Mouse (Mus musculus) midbrain, embryonic 15.5 days (tissue): Measurements from ENCODE around the gene Ssrp1. TPM values are rescaled to one million over a fixed set of nuclear protein-coding genes. Genes with fewer than 3 reads are reported as not detected.

Source experiments
- ATAC-seq: fragments of 200-750 bp; cut with Nextera tagmentation; replicated peaks from 2 replicates; pipeline ENCODE4 v1.8.0; 2017; ENCODE audit warnings: moderate TSS enrichment
- H3K27ac ChIP-seq: fragments of 300-500 bp; sonication (generic); 2 replicates; pipeline ENCODE4 v1.5.1; 2015; ENCODE audit warnings: mild to moderate bottlenecking, inconsistent platforms
- H3K27me3 ChIP-seq: fragments of 300-500 bp; sonication (generic); replicated peaks from 2 replicates; pipeline ENCODE4 v1.6.1; 2015; ENCODE audit warnings: inconsistent platforms
- H3K36me3 ChIP-seq: fragments of 300-500 bp; sonication (generic); replicated peaks from 2 replicates; pipeline ENCODE4 v1.6.1; 2015; ENCODE audit warnings: inconsistent platforms
- H3K4me1 ChIP-seq: fragments of 300-500 bp; sonication (generic); 2 replicates; pipeline ENCODE4 v1.6.1; 2015; ENCODE audit warnings: inconsistent platforms
- H3K4me2 ChIP-seq: fragments of 300-500 bp; sonication (generic); 2 replicates; pipeline ENCODE4 v1.6.1; 2015; ENCODE audit warnings: inconsistent platforms, mild to moderate bottlenecking, moderate library complexity
- H3K4me3 ChIP-seq: fragments of 300-500 bp; sonication (generic); 2 replicates; pipeline ENCODE4 v1.5.1; 2015; ENCODE audit warnings: mild to moderate bottlenecking, inconsistent platforms
- H3K9ac ChIP-seq: fragments of 300-500 bp; sonication (generic); 2 replicates; pipeline ENCODE4 v1.6.1; 2015; ENCODE audit warnings: mild to moderate bottlenecking, inconsistent platforms
- H3K9me3 ChIP-seq: fragments of 300-500 bp; sonication (generic); 2 replicates; pipeline ENCODE4 v1.6.1; 2016; ENCODE audit warnings: inconsistent platforms
- WGBS: fragments of 180-500 bp; shearing (Covaris S2); methylation state at CpG from one replicate; pipeline ENCODE4 v1.1.7; 2015; ENCODE audit warnings: mixed read lengths; 5-methylcytosine and 5-hydroxymethylcytosine counted together
- polyA plus RNA-seq: library from polyadenylated mRNA; unstranded; fragments of >200 nt; fragmentation: Nextera tagmentation; extraction: Ambion mirVana; gene quantifications from 2 replicates; pipeline ENCODE4 v1.2.1, GENCODE M21; 2015

Gene Ssrp1
- 180 and 191 TPM in 2 replicates for polyA plus RNA-seq

GRCm38 (mm10) chr2:85037047-85038026 lies at the start of gene Ssrp1, which contains the start of gene P2rx3:
Gene Ssrp1 (plus strand): TSS chr2:85037234.
Gene P2rx3 (minus strand): TSS chr2:85037462.
- peak within 1 kb of the TSS; percentile 54 for H3K4me3 ChIP-seq
- H3K27ac ChIP-seq = peak within 1 kb of the TSS; percentile 69
- H3K27me3 ChIP-seq = no peaks in the 10 kb centered on the region
- peak; percentile 98 for ATAC-seq
- H3K4me2 ChIP-seq = peak within 1 kb of the TSS; percentile 75
- H3K9me3 ChIP-seq = no peaks in the 10 kb centered on the region
- WGBS = under 1% methylated on average over 66 of the region's 66 CpGs
- H3K36me3 ChIP-seq = peaks cover 25% of the 10 kb centered on the region
- H3K9ac ChIP-seq = peak within 1 kb of the TSS; percentile 72
- peaks cover 17% of the 10 kb centered on the region for H3K4me1 ChIP-seq

- no peaks in the 10 kb centered on the region for H3K9me3 ChIP-seq
- no peak for ATAC-seq
- no peaks in the 10 kb centered on the region for H3K36me3 ChIP-seq
- no peak within 1 kb of the TSS for H3K4me2 ChIP-seq
- no peak within 1 kb of the TSS for H3K27ac ChIP-seq
- no peak within 1 kb of the TSS for H3K9ac ChIP-seq
- WGBS = 80% methylated on average over 1 of the region's 1 CpGs
- H3K4me3 ChIP-seq = no peak within 1 kb of the TSS
- H3K27me3 ChIP-seq = no peaks in the 10 kb centered on the region
- no peaks in the 10 kb centered on the region for H3K4me1 ChIP-seq
These were observed 49.1 kb upstream of the Ssrp1 start, which contains the start of gene Prg3 for GRCm38 (mm10) chr2:84987930-84988329. Gene Prg3 (plus strand): TSS chr2:84988215.

GRCm38 (mm10) chr2:84996376-84996775 lies 40.7 kb upstream of the Ssrp1 start:
- no peaks in the 10 kb centered on the region for H3K27me3 ChIP-seq
- H3K36me3 ChIP-seq = no peaks in the 10 kb centered on the region
- no peak overlapping the region for H3K9ac ChIP-seq
- H3K9me3 ChIP-seq = no peaks in the 10 kb centered on the region
- no peak overlapping the region for H3K4me2 ChIP-seq
- no peaks in the 10 kb centered on the region for H3K4me1 ChIP-seq
- no peak overlapping the region for H3K4me3 ChIP-seq
- ATAC-seq = no peak
- H3K27ac ChIP-seq = no peak overlapping the region
- WGBS = 96% methylated on average over 2 of the region's 2 CpGs

GRCm38 (mm10) chr2:84999486-85000181 lies 37.4 kb upstream of the Ssrp1 start:
- 82% methylated on average over 3 of the region's 3 CpGs for WGBS
- Histone ChIP-seq H3K27ac (no peak overlapping the region), H3K4me1 (no peaks in the 10 kb centered on the region), H3K27me3 (no peaks in the 10 kb centered on the region), H3K9me3 (no peaks in the 10 kb centered on the region), H3K4me2 (no peak overlapping the region), H3K36me3 (no peaks in the 10 kb centered on the region), H3K9ac (no peak overlapping the region), H3K4me3 (no peak overlapping the region)
- ATAC-seq = no peak

- Histone ChIP-seq H3K27ac (no peak overlapping the region), H3K27me3 (no peaks in the 10 kb centered on the region), H3K36me3 (no peaks in the 10 kb centered on the region), H3K4me3 (no peak overlapping the region), H3K9me3 (no peaks in the 10 kb centered on the region), H3K4me1 (no peaks in the 10 kb centered on the region), H3K4me2 (no peak overlapping the region), H3K9ac (no peak overlapping the region)
- no peak for ATAC-seq
- WGBS = 76% methylated on average over 13 of the region's 13 CpGs
These were observed 35.5 kb upstream of the Ssrp1 start for GRCm38 (mm10) chr2:85001497-85001896.

- H3K27me3 ChIP-seq = no peaks in the 10 kb centered on the region
- H3K9me3 ChIP-seq = no peaks in the 10 kb centered on the region
- H3K9ac ChIP-seq = no peak overlapping the region
- no peak overlapping the region for H3K27ac ChIP-seq
- H3K36me3 ChIP-seq = no peaks in the 10 kb centered on the region
- ATAC-seq = no peak
- WGBS = 84% methylated on average over 8 of the region's 8 CpGs
- H3K4me3 ChIP-seq = no peak overlapping the region
- no peaks in the 10 kb centered on the region for H3K4me1 ChIP-seq
- no peak overlapping the region for H3K4me2 ChIP-seq
These were observed 34.5 kb upstream of the Ssrp1 start for GRCm38 (mm10) chr2:85002575-85002974.

GRCm38 (mm10) chr2:85004341-85004740 lies 32.7 kb upstream of the Ssrp1 start:
- Histone ChIP-seq H3K36me3 (no peaks in the 10 kb centered on the region), H3K4me2 (no peak overlapping the region), H3K4me3 (no peak overlapping the region), H3K9me3 (no peaks in the 10 kb centered on the region), H3K27me3 (no peaks in the 10 kb centered on the region), H3K27ac (no peak overlapping the region), H3K4me1 (no peaks in the 10 kb centered on the region), H3K9ac (no peak overlapping the region)
- ATAC-seq = no peak
- 86% methylated on average over 4 of the region's 4 CpGs for WGBS

GRCm38 (mm10) chr2:85006600-85006999 lies 30.4 kb upstream of the Ssrp1 start:
- Histone ChIP-seq H3K9me3 (no peaks in the 10 kb centered on the region), H3K4me1 (no peaks in the 10 kb centered on the region), H3K9ac (no peak overlapping the region), H3K27ac (no peak overlapping the region), H3K4me2 (no peak overlapping the region), H3K4me3 (no peak overlapping the region), H3K36me3 (no peaks in the 10 kb centered on the region), H3K27me3 (no peaks in the 10 kb centered on the region)
- ATAC-seq = no peak
- WGBS = 85% methylated on average over 7 of the region's 7 CpGs

DNA sequence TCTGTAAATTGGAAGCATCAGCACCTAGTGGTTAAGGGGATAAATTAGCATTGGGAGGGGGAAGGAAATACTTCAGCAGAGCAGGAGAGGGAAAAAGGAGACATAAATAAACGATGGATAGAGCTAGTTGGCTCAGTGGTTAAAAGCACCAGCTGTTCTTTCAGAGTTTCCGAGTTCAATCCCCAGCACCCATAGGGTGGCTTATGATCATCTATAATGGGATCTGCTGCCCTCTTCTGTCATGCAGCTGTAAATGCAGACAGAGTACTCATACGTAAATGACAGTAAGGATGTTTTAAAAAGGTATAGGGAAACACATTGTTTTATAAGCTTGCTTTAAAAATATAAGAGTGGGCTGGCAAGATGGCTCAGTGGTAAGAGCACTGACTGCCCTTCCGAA lies 29.3 kb upstream of the Ssrp1 start:
- Histone ChIP-seq H3K9me3 (no peaks in the 10 kb centered on the region), H3K9ac (no peak overlapping the region), H3K4me3 (no peak overlapping the region), H3K4me2 (no peak overlapping the region), H3K27ac (no peak overlapping the region), H3K36me3 (no peaks in the 10 kb centered on the region), H3K27me3 (no peaks in the 10 kb centered on the region), H3K4me1 (no peaks in the 10 kb centered on the region)
- WGBS = 21% methylated on average over 4 of the region's 4 CpGs
- ATAC-seq = peak; percentile 24; the same call in 1 of the 2 replicates

- H3K27me3 ChIP-seq = no peaks in the 10 kb centered on the region
- WGBS = 83% methylated on average over 2 of the region's 2 CpGs
- ATAC-seq = no peak
- no peak overlapping the region for H3K4me2 ChIP-seq
- H3K9me3 ChIP-seq = no peaks in the 10 kb centered on the region
- no peaks in the 10 kb centered on the region for H3K4me1 ChIP-seq
- H3K36me3 ChIP-seq = no peaks in the 10 kb centered on the region
- H3K27ac ChIP-seq = no peak overlapping the region
- no peak overlapping the region for H3K9ac ChIP-seq
- no peak overlapping the region for H3K4me3 ChIP-seq
These were observed 27.8 kb upstream of the Ssrp1 start for GRCm38 (mm10) chr2:85009212-85009611.

- Histone ChIP-seq H3K9me3 (no peaks in the 10 kb centered on the region), H3K27ac (no peak overlapping the region), H3K9ac (no peak overlapping the region), H3K27me3 (no peaks in the 10 kb centered on the region), H3K4me1 (no peaks in the 10 kb centered on the region), H3K4me3 (no peak overlapping the region), H3K4me2 (no peak overlapping the region), H3K36me3 (no peaks in the 10 kb centered on the region)
- ATAC-seq = no peak
- WGBS = 76% methylated on average over 9 of the region's 9 CpGs
These were observed 25.0 kb upstream of the Ssrp1 start for GRCm38 (mm10) chr2:85011906-85012604.

- Histone ChIP-seq H3K9ac (no peak overlapping the region), H3K27ac (no peak overlapping the region), H3K27me3 (no peaks in the 10 kb centered on the region), H3K9me3 (no peaks in the 10 kb centered on the region), H3K4me3 (no peak overlapping the region), H3K4me1 (no peaks in the 10 kb centered on the region), H3K4me2 (no peak overlapping the region), H3K36me3 (no peaks in the 10 kb centered on the region)
- WGBS = 87% methylated on average over 14 of the region's 14 CpGs
- no peak for ATAC-seq
These were observed 24.4 kb upstream of the Ssrp1 start for GRCm38 (mm10) chr2:85012679-85013078.
